Mouse (Mus musculus): ENCODE data around the gene Lrrc2. TPM values are rescaled to one million over a fixed set of nuclear protein-coding genes. Genes with fewer than 3 reads are reported as not detected.

The Lrrc2 gene
- polyA plus RNA-seq, 1 experiment from 2014 or later = 0.32 TPM

- Histone ChIP-seq H3K27ac (no peak overlapping the region), H3K27me3 (no peaks in the 10 kb centered on the region), H3K4me1 (no peaks in the 10 kb centered on the region), H3K36me3 (no peaks in the 10 kb centered on the region), H3K4me3 (no peak overlapping the region), H3K9me3 (no peaks in the 10 kb centered on the region), H3K4me2 (no peak overlapping the region), H3K9ac (no peak overlapping the region)
- 88% methylated on average over 22 of the region's 22 CpGs for WGBS
- ATAC-seq (ENCODE audit: insufficient number of reproducible peaks, low FRiP score, low TSS enrichment, low read depth) = no peak
Observed at GRCm38 (mm10) chr9:110965062-110965909, 13.9 kb downstream of the Lrrc2 start.

- Histone ChIP-seq H3K4me2 (no peak overlapping the region), H3K4me3 (no peak overlapping the region), H3K27ac (no peak overlapping the region), H3K36me3 (no peaks in the 10 kb centered on the region), H3K27me3 (no peaks in the 10 kb centered on the region), H3K9ac (no peak overlapping the region), H3K4me1 (no peaks in the 10 kb centered on the region), H3K9me3 (no peaks in the 10 kb centered on the region)
- WGBS = 59% methylated on average over 2 of the region's 2 CpGs
- ATAC-seq (ENCODE audit: insufficient number of reproducible peaks, low FRiP score, low TSS enrichment, low read depth) = no peak
Observed at GRCm38 (mm10) chr9:110965910-110966231, 14.5 kb downstream of the Lrrc2 start.

GRCm38 (mm10) chr9:110979411-110979810, 28.1 kb downstream of the Lrrc2 start:
- WGBS = 91% methylated on average over 11 of the region's 11 CpGs
- H3K4me3 ChIP-seq = no peak overlapping the region
- ATAC-seq (ENCODE audit: insufficient number of reproducible peaks, low FRiP score, low TSS enrichment, low read depth) = no peak
- no peaks in the 10 kb centered on the region for H3K4me1 ChIP-seq
- H3K9me3 ChIP-seq = no peaks in the 10 kb centered on the region
- H3K27ac ChIP-seq = no peak overlapping the region
- no peak overlapping the region for H3K9ac ChIP-seq
- H3K4me2 ChIP-seq = no peak overlapping the region
- H3K36me3 ChIP-seq = no peaks in the 10 kb centered on the region
- no peaks in the 10 kb centered on the region for H3K27me3 ChIP-seq

- H3K4me3 ChIP-seq = no peak overlapping the region
- 59% methylated on average over 4 of the region's 4 CpGs for WGBS
- no peaks in the 10 kb centered on the region for H3K36me3 ChIP-seq
- H3K9ac ChIP-seq = no peak overlapping the region
- no peak for ATAC-seq (ENCODE audit: insufficient number of reproducible peaks, low FRiP score, low TSS enrichment, low read depth)
- H3K27ac ChIP-seq = no peak overlapping the region
- no peaks in the 10 kb centered on the region for H3K27me3 ChIP-seq
- no peaks in the 10 kb centered on the region for H3K9me3 ChIP-seq
- no peak overlapping the region for H3K4me2 ChIP-seq
- no peaks in the 10 kb centered on the region for H3K4me1 ChIP-seq
Observed at GRCm38 (mm10) chr9:110982351-110982750, 31.0 kb downstream of the Lrrc2 start.

- no peak overlapping the region for H3K9ac ChIP-seq
- WGBS = 91% methylated on average over 9 of the region's 9 CpGs
- H3K9me3 ChIP-seq = no peaks in the 10 kb centered on the region
- H3K27ac ChIP-seq = no peak overlapping the region
- no peaks in the 10 kb centered on the region for H3K27me3 ChIP-seq
- no peaks in the 10 kb centered on the region for H3K4me1 ChIP-seq
- no peak for ATAC-seq (ENCODE audit: insufficient number of reproducible peaks, low FRiP score, low TSS enrichment, low read depth)
- H3K36me3 ChIP-seq = no peaks in the 10 kb centered on the region
- no peak overlapping the region for H3K4me2 ChIP-seq
- H3K4me3 ChIP-seq = no peak overlapping the region
Observed at GRCm38 (mm10) chr9:110984096-110984495, 32.8 kb downstream of the Lrrc2 start.

GRCm38 (mm10) chr9:110985541-110985940, 34.2 kb downstream of the Lrrc2 start:
- no peak for ATAC-seq (ENCODE audit: insufficient number of reproducible peaks, low FRiP score, low TSS enrichment, low read depth)
- no peak overlapping the region for H3K4me2 ChIP-seq
- no peaks in the 10 kb centered on the region for H3K9me3 ChIP-seq

GRCm38 (mm10) chr9:110985951-110986350, 34.6 kb downstream of the Lrrc2 start:
- no peak overlapping the region for H3K27ac ChIP-seq

More at GRCm38 (mm10) chr9:110985541-110985940, 34.2 kb downstream of the Lrrc2 start:
- Histone ChIP-seq H3K4me1 (no peaks in the 10 kb centered on the region), H3K36me3 (no peaks in the 10 kb centered on the region), H3K27ac (no peak overlapping the region), H3K27me3 (no peaks in the 10 kb centered on the region), H3K4me3 (no peak overlapping the region), H3K9ac (no peak overlapping the region)
- WGBS = 90% methylated on average over 5 of the region's 5 CpGs

GRCm38 (mm10) chr9:110987331-110987730, 36.0 kb downstream of the Lrrc2 start:
- 72% methylated on average over 4 of the region's 4 CpGs for WGBS
- H3K4me2 ChIP-seq = no peak overlapping the region
- H3K27ac ChIP-seq = no peak overlapping the region
- H3K36me3 ChIP-seq = no peaks in the 10 kb centered on the region
- no peak overlapping the region for H3K4me3 ChIP-seq
- H3K27me3 ChIP-seq = no peaks in the 10 kb centered on the region
- no peak for ATAC-seq (ENCODE audit: insufficient number of reproducible peaks, low FRiP score, low TSS enrichment, low read depth)
- H3K4me1 ChIP-seq = no peaks in the 10 kb centered on the region
- H3K9ac ChIP-seq = no peak overlapping the region
- H3K9me3 ChIP-seq = no peaks in the 10 kb centered on the region

More at GRCm38 (mm10) chr9:110985951-110986350, 34.6 kb downstream of the Lrrc2 start:
- Histone ChIP-seq H3K4me1 (no peaks in the 10 kb centered on the region), H3K4me3 (no peak overlapping the region), H3K36me3 (no peaks in the 10 kb centered on the region), H3K9ac (no peak overlapping the region), H3K4me2 (no peak overlapping the region), H3K27me3 (no peaks in the 10 kb centered on the region), H3K9me3 (no peaks in the 10 kb centered on the region)
- WGBS = 85% methylated on average over 8 of the region's 8 CpGs
- no peak for ATAC-seq (ENCODE audit: insufficient number of reproducible peaks, low FRiP score, low TSS enrichment, low read depth)

GRCm38 (mm10) chr9:110988078-110988477, 36.7 kb downstream of the Lrrc2 start:
- ATAC-seq (ENCODE audit: insufficient number of reproducible peaks, low FRiP score, low TSS enrichment, low read depth) = no peak
- 62% methylated on average over 3 of the region's 3 CpGs for WGBS
- H3K27me3 ChIP-seq = no peaks in the 10 kb centered on the region
- H3K4me3 ChIP-seq = no peak overlapping the region
- H3K36me3 ChIP-seq = no peaks in the 10 kb centered on the region
- H3K9me3 ChIP-seq = no peaks in the 10 kb centered on the region
- H3K9ac ChIP-seq = no peak overlapping the region
- no peak overlapping the region for H3K4me2 ChIP-seq
- H3K27ac ChIP-seq = no peak overlapping the region
- no peaks in the 10 kb centered on the region for H3K4me1 ChIP-seq

GRCm38 (mm10) chr9:110989141-110989540, 37.8 kb downstream of the Lrrc2 start:
- no peaks in the 10 kb centered on the region for H3K36me3 ChIP-seq
- no peaks in the 10 kb centered on the region for H3K9me3 ChIP-seq
- no peak overlapping the region for H3K4me3 ChIP-seq
- WGBS = 68% methylated on average over 4 of the region's 4 CpGs
- H3K4me2 ChIP-seq = no peak overlapping the region
- H3K4me1 ChIP-seq = no peaks in the 10 kb centered on the region
- H3K27me3 ChIP-seq = no peaks in the 10 kb centered on the region
- no peak for ATAC-seq (ENCODE audit: insufficient number of reproducible peaks, low FRiP score, low TSS enrichment, low read depth)
- no peak overlapping the region for H3K27ac ChIP-seq
- H3K9ac ChIP-seq = no peak overlapping the region

GRCm38 (mm10) chr9:110989543-110989942, 38.2 kb downstream of the Lrrc2 start:
- Histone ChIP-seq H3K36me3 (no peaks in the 10 kb centered on the region), H3K9me3 (no peaks in the 10 kb centered on the region), H3K9ac (no peak overlapping the region), H3K27me3 (no peaks in the 10 kb centered on the region), H3K4me2 (no peak overlapping the region), H3K4me1 (no peaks in the 10 kb centered on the region), H3K27ac (no peak overlapping the region), H3K4me3 (no peak overlapping the region)
- WGBS = 90% methylated on average over 2 of the region's 2 CpGs
- ATAC-seq (ENCODE audit: insufficient number of reproducible peaks, low FRiP score, low TSS enrichment, low read depth) = no peak

- Histone ChIP-seq H3K4me1 (peaks cover 5% of the 10 kb centered on the region; the same call in 1 of the 2 replicates), H3K9ac (no peak within 1 kb of the TSS), H3K9me3 (no peaks in the 10 kb centered on the region), H3K4me3 (no peak within 1 kb of the TSS), H3K27me3 (no peaks in the 10 kb centered on the region), H3K36me3 (no peaks in the 10 kb centered on the region), H3K4me2 (no peak within 1 kb of the TSS), H3K27ac (no peak within 1 kb of the TSS)
- 61% methylated on average over 6 of the region's 6 CpGs for WGBS
- ATAC-seq (ENCODE audit: insufficient number of reproducible peaks, low FRiP score, low TSS enrichment, low read depth) = no peak; the same call in 1 of the 2 replicates
Observed at GRCm38 (mm10) chr9:110990204-110990603, 38.9 kb downstream of the Lrrc2 start, which contains the start of gene Rtp3. Gene Rtp3 (minus strand): TSS chr9:110990583.

Measured in limb, embryonic 15.5 days (tissue).